23 mouse cellular contexts compared by ENCODE assay signal in genomic region chr8:90755020-90755419, GRCm38 (mm10).
A peak's percentile ranks its signal among the peaks of the same experiment; 100 is the strongest.
DNase-seq lines count a peak whose midpoint lies in the region; ATAC-seq and TF ChIP-seq lines count a peak whose summit lies in the region.
"Had no signal": no experiment of that assay in that cellular context is flagged by ENCODE, and none has a peak within 500 bp of the region (broad histone marks: within the 10 kb centered on the region; RNA-seq: fewer than 3 reads in every experiment).

No protein-coding gene starts in this region.

- H3K27ac ChIP-seq in heart, embryonic 10.5 days: no peak overlapping the region
- no peak overlapping the region for H3K27ac ChIP-seq in kidney, postnatal 0 days
- H3K27ac ChIP-seq in midbrain, embryonic 13.5 days: no peak overlapping the region
- H3K27ac ChIP-seq: embryonic facial prominence, embryonic 15.5 days; forebrain, embryonic 10.5 days; gastrocnemius, adult 2 months; heart, embryonic 15.5 days; hindbrain, embryonic 13.5 days had no signal

- H3K36me3 ChIP-seq in heart, embryonic 10.5 days: no peaks in the 10 kb centered on the region
- H3K36me3 ChIP-seq in kidney, postnatal 0 days (ENCODE audit: insufficient read depth, low read length): no peaks in the 10 kb centered on the region
- H3K36me3 ChIP-seq in midbrain, embryonic 13.5 days: no peaks in the 10 kb centered on the region
- H3K36me3 ChIP-seq: embryonic facial prominence, embryonic 15.5 days; forebrain, embryonic 10.5 days; heart, embryonic 15.5 days; hindbrain, embryonic 13.5 days had no signal

- no peak overlapping the region for H3K9ac ChIP-seq in kidney, postnatal 0 days (ENCODE audit: low read depth, low read length)
- H3K9ac ChIP-seq in midbrain, embryonic 13.5 days (replicated peaks): no peak overlapping the region
- H3K9ac ChIP-seq: embryonic facial prominence, embryonic 15.5 days; heart, embryonic 15.5 days; hindbrain, embryonic 13.5 days had no signal

- H3K27me3 ChIP-seq in heart, embryonic 10.5 days (ENCODE audit: insufficient read depth, poor library complexity, severe bottlenecking): no peaks in the 10 kb centered on the region
- H3K27me3 ChIP-seq in kidney, postnatal 0 days (ENCODE audit: insufficient read depth, low read length): no peaks in the 10 kb centered on the region
- no peaks in the 10 kb centered on the region for H3K27me3 ChIP-seq in midbrain, embryonic 13.5 days
- H3K27me3 ChIP-seq: embryonic facial prominence, embryonic 15.5 days; heart, embryonic 15.5 days; hindbrain, embryonic 13.5 days had no signal

- no peak for TF ChIP-seq CTCF in kidney, postnatal 0 days (IDR thresholded peaks at IDR 0.05; ENCODE audit: low read depth)

- no peak for ATAC-seq in kidney, postnatal 0 days (replicated peaks; ENCODE audit: low FRiP score, low read depth)
- no peak for ATAC-seq in midbrain, embryonic 13.5 days
- ATAC-seq: forebrain, embryonic 14.5 days had no signal

- DNase-seq in heart, embryonic 10.5 days (ENCODE audit: low spot score): peak; percentile 64
- no peak for DNase-seq in heart, adult 18-20 months
- peak; percentile 11 for DNase-seq in kidney, postnatal 0 days (ENCODE audit: low spot score)
- no peak for DNase-seq in kidney, postnatal 25 days
- peak; percentile 3 for DNase-seq in retina, embryonic 14.5 days (ENCODE audit: low spot score)
- DNase-seq in retina, postnatal 1 day: no peak
- DNase-seq in urinary bladder, postnatal 36 days (ENCODE audit: low spot score in 2 of 2): no peak
- DNase-seq: adrenal gland, adult 2 months; adrenal gland, postnatal 25 days; cerebellum, adult 2 months; cerebellum, postnatal 10 days; embryo, embryonic 11 days; gastrocnemius, adult 2 months; gastrocnemius, postnatal 25 days; heart, postnatal 14 days had no signal

- H3K4me3 ChIP-seq in heart, embryonic 10.5 days: no peak overlapping the region
- H3K4me3 ChIP-seq in kidney, postnatal 0 days (replicated peaks; ENCODE audit: low read depth, low read length): no peak overlapping the region
- no peak overlapping the region for H3K4me3 ChIP-seq in midbrain, embryonic 13.5 days (replicated peaks)
- H3K4me3 ChIP-seq: embryonic facial prominence, embryonic 15.5 days; erythroblast, embryonic 14.5 days; forebrain, embryonic 10.5 days; gastrocnemius, adult 2 months; heart, embryonic 15.5 days; hindbrain, embryonic 13.5 days had no signal

- no peak overlapping the region for H3K4me2 ChIP-seq in kidney, postnatal 0 days (ENCODE audit: low read length)
- H3K4me2 ChIP-seq in midbrain, embryonic 13.5 days (replicated peaks): no peak overlapping the region
- H3K4me2 ChIP-seq: embryonic facial prominence, embryonic 15.5 days; heart, embryonic 11.5 days; heart, embryonic 15.5 days; hindbrain, embryonic 13.5 days had no signal

- 82% methylated on average over 4 of the region's 4 CpGs for WGBS in heart, embryonic 10.5 days
- WGBS in kidney, postnatal 0 days: 36% methylated on average over 4 of the region's 4 CpGs
- 64% methylated on average over 4 of the region's 4 CpGs for WGBS in midbrain, embryonic 13.5 days

- H3K4me1 ChIP-seq in heart, embryonic 10.5 days: no peaks in the 10 kb centered on the region
- H3K4me1 ChIP-seq in kidney, postnatal 0 days (replicated peaks; ENCODE audit: insufficient read depth, low read length): no peaks in the 10 kb centered on the region
- H3K4me1 ChIP-seq in midbrain, embryonic 13.5 days (replicated peaks): 0 out of 2 replicates have a peak, but pooled peaks cover 15% of the 10 kb centered on the region
- H3K4me1 ChIP-seq: embryonic facial prominence, embryonic 15.5 days; heart, embryonic 15.5 days had no signal

- no peaks in the 10 kb centered on the region for H3K9me3 ChIP-seq in heart, embryonic 10.5 days
- no peaks in the 10 kb centered on the region for H3K9me3 ChIP-seq in kidney, postnatal 0 days (replicated peaks; ENCODE audit: low read length)
- H3K9me3 ChIP-seq in midbrain, embryonic 13.5 days: no peaks in the 10 kb centered on the region
- H3K9me3 ChIP-seq: embryonic facial prominence, embryonic 15.5 days; heart, embryonic 15.5 days had no signal

Comparison
In these comparisons a context has a peak if more than half of its experiments do, and no peak if none do; other contexts are left out.
1. DNase-seq: peak in heart, embryonic 10.5 days (single experiment), kidney, postnatal 0 days (single experiment) and retina, embryonic 14.5 days (single experiment); none in heart, adult 18-20 months (0 of 2), kidney, postnatal 25 days (0 of 2), retina, postnatal 1 day (single experiment) and urinary bladder, postnatal 36 days (0 of 2).